Mouse (Mus musculus): ENCODE data around the gene Uap1. TPM values are rescaled to one million over a fixed set of nuclear protein-coding genes. Genes with fewer than 3 reads are reported as not detected.
A peak's percentile ranks its signal among the peaks of the same experiment; 100 is the strongest.

Uap1 gene
- total RNA-seq, 2 experiments from 2014 or later, result 46.9 to 47.8 TPM

DNA sequence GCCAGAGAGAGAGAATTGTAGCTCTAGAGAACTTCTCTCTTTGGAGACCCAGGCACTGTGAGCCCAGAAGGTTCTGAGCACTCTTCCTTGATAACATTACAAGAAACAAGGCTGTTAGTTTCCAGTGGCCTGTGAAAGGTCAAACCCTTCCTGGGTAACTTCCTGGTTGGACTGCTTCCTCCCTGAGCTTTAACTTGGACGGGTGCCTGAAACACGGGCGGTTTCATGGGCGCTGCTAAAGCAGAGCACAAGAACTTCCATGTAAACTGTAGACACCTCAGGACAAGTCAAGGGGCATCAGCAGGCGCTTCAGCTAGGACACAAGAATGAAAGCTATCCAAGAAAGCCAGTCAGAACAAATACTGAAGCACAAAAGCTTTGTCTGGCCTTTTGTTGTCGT, 12.9 kb downstream of the Uap1 start:
- Histone ChIP-seq H3K4me3 (no peak overlapping the region), H3K27ac (peak overlapping the region; percentile 62)
- intact Hi-C loops (cut with DNase I), result no loop called here
- no peak for TF ChIP-seq CTCF (IDR thresholded peaks at IDR 0.05)
- peak; percentile 68 for DNase-seq

GRCm38 (mm10) chr1:170160397-170160938, 14.3 kb downstream of the Uap1 start:
- no peak for TF ChIP-seq CTCF (IDR thresholded peaks at IDR 0.05)
- intact Hi-C loops (cut with DNase I), result no loop called here
- DNase-seq, result peak; percentile 32
- peak overlapping the region; percentile 62 for H3K27ac ChIP-seq
- H3K4me3 ChIP-seq, result 0 out of 2 replicates have a peak overlapping the region, but pooled peaks have one; percentile 7

DNA sequence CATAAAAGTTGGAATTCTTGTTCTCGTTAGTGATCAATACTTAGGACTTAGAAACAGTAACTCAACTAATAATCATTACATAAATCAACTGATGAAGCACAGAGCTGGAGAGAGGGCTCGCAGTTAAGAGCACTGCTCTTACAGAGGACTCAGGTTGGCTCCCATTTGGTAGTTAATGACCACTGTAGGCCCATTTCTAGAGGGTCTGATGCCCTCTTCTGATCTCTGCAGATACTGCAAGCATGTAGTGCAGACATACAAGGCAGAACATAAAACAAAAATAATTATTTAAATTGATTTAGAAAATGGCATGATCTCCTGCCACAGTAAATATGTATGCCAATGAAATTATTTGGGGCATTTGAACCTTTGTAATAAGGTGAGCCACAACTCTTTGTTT, 15.1 kb downstream of the Uap1 start:
- no peak for DNase-seq
- TF ChIP-seq CTCF (IDR thresholded peaks at IDR 0.05), result peak; percentile 22
- intact Hi-C loops (cut with DNase I), result no loop called here
- H3K27ac ChIP-seq, result peak overlapping the region; percentile 16; the same call in 1 of the 2 replicates
- H3K4me3 ChIP-seq, result no peak overlapping the region

DNA sequence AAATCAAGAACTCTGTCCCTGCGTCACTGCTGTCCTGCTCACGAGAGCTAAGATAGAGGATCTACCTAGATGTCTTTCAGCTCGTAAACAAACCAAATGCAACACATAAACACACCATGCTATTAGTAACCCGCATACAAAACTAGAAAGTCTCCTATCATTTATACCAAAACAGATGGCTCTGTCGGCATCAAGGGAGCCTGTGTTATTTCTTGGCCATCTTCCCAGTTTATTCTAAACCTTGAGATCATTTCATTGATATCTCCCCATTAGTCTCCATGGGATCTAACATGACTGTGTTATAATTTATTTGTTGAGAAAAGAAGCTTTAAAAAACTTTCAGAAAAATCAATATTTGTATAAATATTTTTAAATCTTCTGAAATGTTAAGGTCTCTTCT, 19.0 kb downstream of the Uap1 start:
- intact Hi-C loops (cut with DNase I), result no loop called here
- no peak overlapping the region for H3K27ac ChIP-seq
- no peak for TF ChIP-seq CTCF (IDR thresholded peaks at IDR 0.05)
- no peak for DNase-seq
- H3K4me3 ChIP-seq, result no peak overlapping the region

DNA sequence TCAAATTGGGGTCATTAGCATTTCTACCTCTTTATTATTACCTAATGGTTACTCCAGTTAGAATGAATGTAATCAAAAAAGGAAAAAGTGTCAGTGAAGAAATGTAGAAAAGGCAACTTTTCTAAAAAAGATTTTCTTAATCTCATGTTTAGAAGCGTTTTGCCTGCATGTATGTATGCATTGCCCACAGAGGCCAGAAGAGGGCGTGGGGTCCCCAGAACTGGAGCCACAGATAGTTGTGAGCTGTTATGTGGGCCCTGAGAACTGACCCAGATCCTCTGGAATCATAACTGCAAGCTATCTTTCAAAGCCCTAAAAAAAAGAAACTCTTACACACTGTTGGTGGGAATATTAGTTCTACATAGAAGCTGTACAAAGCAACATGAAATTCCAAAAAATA, 19.5 kb downstream of the Uap1 start:
- no peak for DNase-seq
- no peak overlapping the region for H3K27ac ChIP-seq
- H3K4me3 ChIP-seq, result no peak overlapping the region
- intact Hi-C loops (cut with DNase I), result no loop called here
- peak; percentile 45 for TF ChIP-seq CTCF (IDR thresholded peaks at IDR 0.05)

GRCm38 (mm10) chr1:170153986-170154385, 20.8 kb downstream of the Uap1 start:
- Histone ChIP-seq H3K27ac (no peak overlapping the region), H3K4me3 (no peak overlapping the region)
- intact Hi-C loops (cut with DNase I), result no loop called here
- no peak for TF ChIP-seq CTCF (IDR thresholded peaks at IDR 0.05)
- DNase-seq, result no peak

- intact Hi-C loops (cut with DNase I), result no loop called here
- DNase-seq, result no peak
- H3K27ac ChIP-seq, result no peak overlapping the region
- TF ChIP-seq CTCF (IDR thresholded peaks at IDR 0.05), result no peak
- no peak overlapping the region for H3K4me3 ChIP-seq
Measured at GRCm38 (mm10) chr1:170152552-170152951, 22.2 kb downstream of the Uap1 start.

DNA sequence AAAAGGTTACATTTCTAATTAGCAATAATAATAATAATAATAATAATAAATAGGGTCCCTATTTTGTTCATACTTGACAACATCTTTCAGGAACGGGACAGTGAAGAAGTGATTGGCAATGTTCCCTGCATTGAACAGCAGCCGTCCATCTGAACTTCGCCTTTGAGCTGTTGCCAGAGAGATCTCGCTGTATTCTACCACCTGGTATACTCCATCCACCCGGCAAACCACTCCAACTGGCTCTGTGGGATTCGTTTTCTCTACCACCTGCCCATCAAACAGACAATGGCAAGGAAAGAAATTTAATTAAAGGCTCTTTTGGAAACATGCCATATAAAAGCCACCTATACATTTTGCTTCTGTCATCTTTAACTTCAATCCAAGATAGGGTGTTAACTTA, 23.9 kb downstream of the Uap1 start:
- intact Hi-C loops (cut with DNase I), result no loop called here
- Histone ChIP-seq H3K4me3 (no peak overlapping the region), H3K27ac (no peak overlapping the region)
- no peak for TF ChIP-seq CTCF (IDR thresholded peaks at IDR 0.05)
- DNase-seq, result no peak

- H3K27ac ChIP-seq, result no peak overlapping the region
- intact Hi-C loops (cut with DNase I), result no loop called here
- no peak for TF ChIP-seq CTCF (IDR thresholded peaks at IDR 0.05)
- no peak for DNase-seq
- no peak overlapping the region for H3K4me3 ChIP-seq
Measured at GRCm38 (mm10) chr1:170149756-170150155, 25.0 kb downstream of the Uap1 start.

DNA sequence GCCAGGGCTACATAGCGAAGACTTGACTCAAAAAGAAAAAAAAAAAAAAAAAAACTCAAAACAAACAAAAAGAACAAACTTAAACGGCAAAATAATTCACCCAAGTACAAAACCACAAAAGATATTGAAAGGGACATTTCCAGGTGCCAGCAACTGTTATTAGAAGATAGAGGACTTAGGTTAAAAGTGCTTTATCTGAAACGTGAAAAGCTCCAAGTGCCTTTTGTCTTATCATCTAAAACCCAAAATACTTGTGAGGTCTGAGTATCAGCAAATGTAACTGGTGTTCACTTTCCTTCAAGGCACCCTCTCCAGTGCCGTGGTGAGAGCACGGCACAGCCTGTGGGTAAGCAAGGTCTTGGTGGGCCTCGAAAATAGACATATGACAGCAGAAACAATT, 26.2 kb downstream of the Uap1 start:
- Histone ChIP-seq H3K27ac (no peak overlapping the region), H3K4me3 (no peak overlapping the region)
- intact Hi-C loops (cut with DNase I), result no loop called here
- no peak for DNase-seq
- TF ChIP-seq CTCF (IDR thresholded peaks at IDR 0.05), result no peak

DNA sequence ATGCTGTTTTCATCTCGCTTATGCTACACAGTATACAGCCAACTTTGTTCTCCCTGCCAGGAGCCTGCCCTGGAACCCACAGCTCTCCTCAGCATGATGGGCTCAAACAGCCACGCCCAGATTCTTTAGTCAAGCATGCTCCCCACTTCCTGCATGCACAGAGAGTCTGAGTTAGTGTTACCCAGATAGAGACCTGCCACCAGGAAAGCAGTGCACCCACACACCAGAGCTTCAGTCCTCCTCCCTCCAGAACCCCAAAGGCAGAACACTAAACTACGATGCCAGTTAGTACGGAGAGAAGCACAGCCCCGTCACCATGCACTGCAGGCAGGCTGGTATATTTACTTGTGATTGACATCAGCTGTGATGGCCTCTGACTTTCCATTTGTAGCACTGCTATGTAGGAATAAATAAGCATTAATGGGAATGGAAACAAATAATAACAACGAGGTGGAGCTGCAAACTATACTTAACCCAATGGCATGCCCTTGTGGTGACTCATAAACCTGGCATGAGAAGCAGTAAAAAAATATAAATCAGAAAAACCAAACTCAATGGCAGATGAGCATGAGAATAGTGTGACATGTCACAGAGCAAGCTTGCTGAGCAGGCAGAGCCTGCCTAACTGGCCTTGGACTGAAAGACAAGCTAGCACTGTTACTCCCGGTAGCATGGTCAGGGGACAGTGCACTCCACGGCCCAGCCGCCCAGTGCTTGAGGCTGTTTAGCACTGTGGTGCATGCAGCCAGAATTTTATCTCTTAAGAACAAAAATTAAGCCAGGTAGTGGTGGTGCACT, 26.9 kb downstream of the Uap1 start:
- no peak overlapping the region for H3K4me3 ChIP-seq
- intact Hi-C loops (cut with DNase I), result no loop called here
- no peak for DNase-seq
- TF ChIP-seq CTCF (IDR thresholded peaks at IDR 0.05), result no peak
- no peak overlapping the region for H3K27ac ChIP-seq

GRCm38 (mm10) chr1:170145606-170146005, 29.2 kb downstream of the Uap1 start:
- no peak for TF ChIP-seq CTCF (IDR thresholded peaks at IDR 0.05)
- DNase-seq, result no peak
- Histone ChIP-seq H3K27ac (no peak overlapping the region), H3K4me3 (no peak overlapping the region)
- intact Hi-C loops (cut with DNase I), result no loop called here

DNA sequence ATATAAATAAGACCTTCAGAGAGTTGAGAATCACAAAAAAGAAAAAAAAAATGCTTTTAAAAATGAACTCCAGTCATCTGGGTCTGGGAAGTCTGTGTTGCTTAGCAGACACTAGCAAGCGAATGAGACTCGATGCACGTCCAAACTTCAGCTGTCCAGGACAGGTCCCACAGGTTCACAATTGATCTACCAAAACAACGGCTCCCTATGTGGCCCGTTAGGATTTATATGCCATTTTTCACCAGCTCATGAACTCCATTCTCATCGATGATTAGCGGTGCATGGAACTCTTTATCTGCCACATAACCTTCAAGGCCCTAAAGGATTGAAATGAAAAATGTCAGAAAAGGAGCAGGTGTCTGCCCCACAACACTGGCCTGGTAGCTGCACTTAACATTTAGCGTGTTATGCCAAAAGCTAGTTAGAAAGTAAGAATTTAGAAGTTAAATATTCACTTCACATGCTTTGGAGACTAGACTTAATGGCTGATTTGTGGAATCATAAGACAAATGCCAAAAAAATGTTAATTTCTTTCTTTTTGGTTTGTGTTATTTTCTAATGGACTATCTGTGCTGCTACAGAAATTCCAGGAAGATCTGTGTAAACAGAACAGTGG, 32.4 kb downstream of the Uap1 start:
- Histone ChIP-seq H3K4me3 (no peak overlapping the region), H3K27ac (no peak overlapping the region)
- intact Hi-C loops (cut with DNase I), result no loop called here
- no peak for DNase-seq
- no peak for TF ChIP-seq CTCF (IDR thresholded peaks at IDR 0.05)

All from gastrocnemius, adult 2 months (tissue).